Mouse (Mus musculus): ENCODE measurements at regions not wholly inside any gene's neighbourhood (a gene's known extent, or its start where the extent isn't known, plus 50 kb on each side); places are given as distances from the start of the nearest gene placed in this dataset.

DNA sequence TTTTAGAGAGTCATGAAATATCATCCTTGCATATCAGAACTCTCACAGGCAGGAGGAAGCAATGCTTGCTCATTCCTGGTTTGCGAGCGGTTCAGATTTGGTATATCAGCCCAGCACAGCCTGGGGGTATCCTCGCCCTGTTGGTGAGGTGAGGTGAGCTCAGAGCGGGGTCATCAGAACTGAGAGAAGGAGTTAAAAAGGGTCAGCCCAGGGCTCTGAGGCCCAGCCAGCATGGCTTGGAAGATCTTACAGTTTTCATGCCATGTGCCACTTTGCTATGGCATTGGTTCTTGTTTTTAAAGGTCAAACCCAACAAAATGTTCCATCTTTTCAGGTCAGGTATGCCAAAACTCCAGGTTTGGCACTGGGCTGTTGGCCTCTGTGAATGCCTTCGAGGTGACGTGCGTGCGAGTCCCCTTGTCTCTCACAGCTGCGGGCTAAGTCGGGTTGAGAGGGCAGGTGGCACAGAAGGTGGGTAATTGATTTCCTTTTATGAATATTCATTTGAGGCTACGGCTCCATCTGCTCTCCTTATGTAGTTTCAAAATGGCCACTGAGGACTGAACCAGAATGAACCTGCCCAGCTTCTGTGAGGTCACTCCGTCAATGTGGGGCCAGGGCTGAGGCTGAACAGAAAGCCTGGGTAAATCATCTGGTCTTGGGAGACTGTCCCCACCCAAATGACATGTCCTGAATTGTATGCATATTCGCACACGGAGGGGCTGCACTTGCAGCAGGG, 86.3 kb downstream of the Hhipl2 start:
- DNase-seq (ENCODE audit: low read depth in 2 of 2, low spot score in 2 of 2), result no peak

DNA sequence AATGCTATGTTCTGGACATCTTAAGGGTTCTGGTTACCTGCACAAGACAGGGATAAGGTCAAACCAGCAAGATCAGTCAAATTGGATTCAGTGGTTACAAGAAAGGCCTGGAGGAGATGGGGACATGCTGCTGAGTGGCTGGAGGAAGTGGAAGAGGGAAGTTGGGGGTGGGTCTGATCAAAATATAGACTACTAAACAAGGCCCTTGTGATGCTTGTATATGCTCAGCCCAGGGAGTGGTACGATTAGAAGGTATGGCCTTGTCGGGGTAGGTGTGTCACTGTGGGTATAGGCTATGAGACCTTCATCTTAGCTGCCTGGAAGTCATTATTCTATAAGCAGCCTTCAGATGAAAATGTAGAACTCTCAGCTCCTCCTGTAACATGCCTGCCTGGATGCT, 89.9 kb downstream of the Hhipl2 start:
- no peak for DNase-seq (ENCODE audit: low read depth in 2 of 2, low spot score in 2 of 2)

- no peak for DNase-seq (ENCODE audit: low read depth in 2 of 2, low spot score in 2 of 2)
Measured at GRCm38 (mm10) chr1:183510759-183511158, 92.7 kb downstream of the Hhipl2 start.

DNA sequence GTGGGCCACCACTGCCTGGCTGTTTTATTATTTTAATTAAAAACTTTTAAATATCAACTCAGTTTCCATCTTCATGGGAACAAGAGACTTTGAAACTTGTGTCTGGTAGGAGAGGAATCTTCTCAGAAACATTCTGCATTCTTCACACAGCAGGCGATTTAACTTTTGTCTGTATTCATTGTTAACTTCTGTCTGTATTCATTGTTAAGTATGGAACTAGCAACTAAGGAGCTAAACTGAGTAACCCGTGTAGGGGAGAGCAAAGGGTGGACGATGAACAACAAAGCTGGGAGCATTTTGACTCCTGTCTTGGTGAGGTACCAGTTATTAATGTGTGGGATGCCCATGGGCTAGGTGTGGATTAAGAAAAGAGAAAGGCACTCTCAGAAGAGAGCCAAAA, 95.9 kb downstream of the Hhipl2 start:
- DNase-seq (ENCODE audit: low read depth in 2 of 2, low spot score in 2 of 2), result no peak

DNA sequence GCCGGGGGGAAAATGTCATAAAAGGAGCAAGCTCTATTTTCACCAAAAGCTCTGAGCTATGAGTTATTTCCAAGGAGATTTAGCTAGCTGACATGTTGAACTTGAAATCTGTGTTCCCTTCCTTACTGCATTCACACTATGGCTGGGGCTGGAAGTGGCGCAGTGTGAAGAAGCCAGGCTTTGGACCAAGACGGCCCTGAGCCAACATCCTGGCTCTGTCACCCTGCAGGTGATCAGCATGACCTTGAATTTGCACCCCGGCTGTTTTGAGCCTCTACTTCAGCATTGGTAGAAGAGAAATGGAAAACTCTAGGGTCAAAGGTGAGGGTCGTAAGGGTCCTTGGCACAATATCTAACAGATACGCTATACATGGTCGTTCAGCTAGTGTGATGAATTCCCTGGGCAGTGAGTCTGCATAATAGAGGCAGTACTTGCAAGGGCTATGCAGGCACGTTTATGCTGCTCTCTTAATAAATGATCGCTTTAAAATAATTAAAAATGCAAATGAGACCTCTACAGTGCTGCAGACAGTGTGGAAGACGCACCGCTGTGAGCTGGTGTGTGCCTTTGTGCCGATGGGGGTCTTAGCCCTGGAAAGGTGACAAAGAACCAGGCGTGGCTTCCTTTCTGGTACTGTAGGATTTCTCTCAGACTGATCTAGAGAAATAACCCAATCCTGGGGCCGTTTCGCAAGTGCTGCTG, 96.4 kb downstream of the Hhipl2 start:
- no peak for DNase-seq (ENCODE audit: low read depth in 2 of 2, low spot score in 2 of 2)

DNA sequence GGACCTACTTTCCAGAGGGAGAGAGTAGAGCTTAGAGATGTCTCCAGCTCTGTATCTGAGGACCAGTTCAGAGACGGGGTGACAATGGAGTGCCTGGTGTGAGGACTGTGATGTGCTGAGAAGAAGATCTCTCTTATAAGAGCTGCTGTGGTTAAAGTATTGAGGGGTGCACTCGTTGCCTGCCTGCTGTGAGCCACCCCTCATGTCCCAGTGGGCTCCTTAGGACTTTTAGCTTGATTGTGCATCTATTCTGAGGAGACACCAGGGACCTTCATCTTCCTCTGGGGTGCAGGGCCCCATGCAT, 96.9 kb downstream of the Hhipl2 start:
- DNase-seq (ENCODE audit: low read depth in 2 of 2, low spot score in 2 of 2), result no peak

GRCm38 (mm10) chr1:183516167-183516566, 98.2 kb downstream of the Hhipl2 start:
- DNase-seq (ENCODE audit: low read depth in 2 of 2, low spot score in 2 of 2), result no peak

- DNase-seq (ENCODE audit: low read depth in 2 of 2, low spot score in 2 of 2), result no peak
Measured at GRCm38 (mm10) chr1:183517236-183517635, 99.2 kb downstream of the Hhipl2 start.

GRCm38 (mm10) chr1:183521569-183521968, 103.6 kb downstream of the Hhipl2 start:
- DNase-seq (ENCODE audit: low read depth in 2 of 2, low spot score in 2 of 2), result no peak

DNA sequence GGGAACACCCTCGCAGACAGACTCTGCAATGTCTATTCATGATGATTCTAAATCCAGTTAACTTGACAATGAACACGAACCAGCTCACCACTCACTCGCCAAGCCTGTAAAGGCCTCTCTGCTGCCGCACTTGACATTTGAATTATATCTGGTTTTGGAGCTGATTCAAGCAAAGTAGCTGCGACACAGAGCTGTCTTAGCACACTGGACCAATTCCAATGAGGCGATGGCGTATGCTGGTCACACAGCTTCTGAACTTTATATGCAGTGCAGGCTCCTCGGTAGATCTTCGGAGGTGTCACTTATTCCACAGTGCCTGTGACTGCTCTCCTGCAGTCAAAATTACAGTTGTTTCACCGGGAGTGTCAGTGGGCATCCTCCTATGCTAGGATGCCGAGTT, 115.4 kb downstream of the Hhipl2 start:
- DNase-seq (ENCODE audit: low read depth in 2 of 2, low spot score in 2 of 2), result no peak

GRCm38 (mm10) chr1:183548752-183549387, 130.9 kb downstream of the Hhipl2 start:
- DNase-seq (ENCODE audit: low read depth in 2 of 2, low spot score in 2 of 2), result no peak

- no peak for DNase-seq (ENCODE audit: low read depth in 2 of 2, low spot score in 2 of 2)
Measured at GRCm38 (mm10) chr1:183552617-183553016, 134.6 kb downstream of the Hhipl2 start.

DNA sequence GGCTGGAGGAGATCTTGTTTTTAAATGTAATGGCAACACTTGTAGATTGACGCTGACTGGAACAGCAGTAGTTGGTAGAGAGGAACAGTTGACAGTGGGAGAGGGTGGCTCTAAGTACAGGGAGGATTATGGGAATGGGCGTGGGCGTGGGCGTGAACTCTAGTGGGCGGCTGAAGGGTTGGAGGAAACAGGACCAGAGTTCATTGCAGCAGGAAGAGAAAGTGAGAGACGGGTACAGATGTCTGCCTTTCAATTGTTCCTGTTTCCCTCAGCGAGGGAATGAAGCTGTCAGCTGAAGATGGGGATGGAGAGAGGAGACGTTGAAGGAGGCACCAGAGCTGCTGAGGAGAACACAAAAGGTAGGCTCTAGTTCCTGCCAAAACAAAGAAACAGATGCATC, 135.2 kb downstream of the Hhipl2 start:
- DNase-seq (ENCODE audit: low read depth in 2 of 2, low spot score in 2 of 2), result no peak

DNA sequence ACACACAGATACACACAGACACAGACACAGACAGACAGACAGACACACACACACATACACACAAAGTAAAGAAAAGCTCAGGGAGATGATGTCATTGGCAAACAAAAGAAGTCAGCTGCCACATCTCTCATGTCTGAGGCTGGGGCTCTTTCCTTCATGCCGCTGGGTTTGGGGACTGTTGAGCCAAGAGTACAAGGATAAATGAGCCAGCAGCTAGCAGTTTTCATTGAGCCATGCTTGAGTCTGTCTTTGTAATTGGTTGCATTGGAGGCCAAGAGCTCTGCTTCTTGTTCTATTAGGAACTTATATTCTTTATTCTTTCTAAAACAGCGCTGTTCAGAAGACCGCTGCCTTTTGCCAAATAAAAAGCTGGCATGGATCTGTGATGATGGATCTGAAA, 144.8 kb downstream of the Hhipl2 start:
- no peak for DNase-seq (ENCODE audit: low read depth in 2 of 2, low spot score in 2 of 2)

DNA sequence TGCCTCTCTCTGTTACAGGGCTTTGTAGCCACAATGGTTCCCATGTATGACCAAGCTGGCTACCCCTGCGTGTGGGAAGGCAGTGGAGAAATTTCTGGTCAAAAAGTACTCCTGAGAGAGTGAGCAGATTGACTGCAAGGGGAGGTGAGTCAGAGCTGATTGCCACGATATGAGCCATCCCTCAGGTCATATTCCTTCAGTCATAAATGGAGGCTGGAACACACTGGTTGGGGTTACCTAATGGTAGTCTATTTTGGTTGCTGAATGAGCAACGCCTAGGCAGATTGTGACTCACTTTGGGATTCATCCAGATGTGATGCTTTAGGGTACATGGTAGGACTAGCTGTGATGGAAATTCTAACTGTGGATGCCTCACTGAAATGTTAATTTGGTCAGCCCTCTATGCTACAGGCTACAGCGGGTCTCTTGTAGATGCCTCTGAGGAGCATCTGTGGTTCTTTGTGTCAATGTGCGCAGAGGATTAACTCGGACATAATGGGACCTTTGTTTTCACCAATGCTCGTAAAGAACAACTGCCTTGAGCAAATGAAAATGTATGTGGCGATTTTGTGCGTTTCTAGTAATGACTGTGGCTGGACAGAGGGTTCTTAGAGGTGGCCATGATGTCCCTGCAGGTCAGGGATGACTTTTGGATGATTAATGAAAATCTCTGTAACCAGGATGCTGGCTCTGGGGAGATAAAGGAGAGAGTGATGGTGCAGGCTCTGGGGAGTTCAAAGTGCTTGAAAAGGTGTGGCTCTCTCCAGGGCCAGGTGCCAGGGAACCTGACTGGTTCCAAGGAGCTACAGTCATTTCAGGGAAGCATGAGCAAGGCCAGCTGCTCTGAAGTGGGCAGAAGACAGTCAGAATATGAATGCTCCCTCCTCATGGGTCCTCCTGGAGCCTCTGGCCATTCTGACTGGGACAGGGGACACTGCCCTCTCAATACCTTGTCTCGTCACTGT, 155.9 kb downstream of the Hhipl2 start:
- DNase-seq (ENCODE audit: low read depth in 2 of 2, low spot score in 2 of 2), result no peak

- DNase-seq (ENCODE audit: low read depth in 2 of 2, low spot score in 2 of 2), result no peak
Measured at GRCm38 (mm10) chr1:183584861-183585260, 166.8 kb downstream of the Hhipl2 start.

GRCm38 (mm10) chr1:183586406-183586805, 168.4 kb downstream of the Hhipl2 start:
- no peak for DNase-seq (ENCODE audit: low read depth in 2 of 2, low spot score in 2 of 2)

- no peak for DNase-seq (ENCODE audit: low read depth in 2 of 2, low spot score in 2 of 2)
Measured at GRCm38 (mm10) chr1:183595306-183595705, 177.3 kb downstream of the Hhipl2 start.

GRCm38 (mm10) chr1:183600466-183600865, 182.5 kb downstream of the Hhipl2 start:
- DNase-seq (ENCODE audit: low read depth in 2 of 2, low spot score in 2 of 2), result no peak

GRCm38 (mm10) chr1:183611966-183612694, 194.1 kb downstream of the Hhipl2 start:
- no peak for DNase-seq (ENCODE audit: low read depth in 2 of 2, low spot score in 2 of 2)
